Mouse (Mus musculus): ENCODE measurements around the gene Gimd1. TPM values are rescaled to one million over a fixed set of nuclear protein-coding genes. Genes with fewer than 3 reads are reported as not detected.

Gene Gimd1
- polyA plus RNA-seq, 1 experiment from 2014 or later: not detected

DNA sequence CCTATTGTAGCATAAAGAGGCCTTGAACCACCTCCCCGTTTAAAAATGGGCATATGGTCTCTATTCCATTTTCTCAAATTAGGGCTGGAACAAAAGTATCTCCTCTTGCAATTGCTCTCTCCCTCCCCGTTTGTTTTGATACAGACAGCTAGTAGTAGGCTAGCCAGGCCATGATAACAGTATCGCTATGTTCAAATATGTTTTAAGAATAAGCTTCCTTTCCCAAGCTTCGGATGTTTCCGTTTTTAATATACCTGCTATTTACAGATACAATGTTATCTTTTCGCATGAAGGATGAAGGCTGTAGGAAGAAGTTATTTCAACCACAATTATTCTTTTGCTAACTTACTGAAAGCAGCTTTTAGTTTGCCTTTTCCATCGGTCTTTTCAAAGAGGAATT is 19.7 kb downstream of the Gimd1 start:
- ATAC-seq (ENCODE audit: low FRiP score, low read depth): no peak

DNA sequence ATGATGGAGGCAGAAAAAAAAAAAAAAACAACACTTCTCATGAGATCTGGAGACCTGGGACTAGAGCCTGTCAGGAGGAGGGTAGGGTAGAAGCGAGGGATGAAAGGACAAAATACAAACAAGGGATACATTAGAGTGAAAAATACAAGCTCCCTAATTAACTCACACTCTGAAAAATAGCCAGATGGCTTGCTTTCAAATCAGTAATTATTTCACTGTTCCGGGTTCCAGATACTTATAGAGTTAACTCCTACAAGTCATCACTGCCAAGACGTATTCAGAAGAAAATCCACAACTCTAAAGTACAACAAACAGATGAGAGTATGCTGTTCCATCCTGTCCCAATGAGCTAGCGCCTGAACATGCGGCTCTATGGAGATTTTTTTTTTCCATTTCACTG is 20.6 kb downstream of the Gimd1 start:
- no peak overlapping the region for H3K27ac ChIP-seq (replicated peaks)
- WGBS: 84% methylated on average over 5 of the region's 5 CpGs
- H3K9me3 ChIP-seq: no peaks in the 10 kb centered on the region
- H3K4me3 ChIP-seq: no peak overlapping the region
- ATAC-seq (ENCODE audit: low FRiP score, low read depth): no peak
- no peak overlapping the region for H3K9ac ChIP-seq
- H3K27me3 ChIP-seq: no peaks in the 10 kb centered on the region
- no peaks in the 10 kb centered on the region for H3K4me1 ChIP-seq (replicated peaks)
- H3K36me3 ChIP-seq: no peaks in the 10 kb centered on the region
- no peak overlapping the region for H3K4me2 ChIP-seq

More for the DNA sequence above, 19.7 kb downstream of the Gimd1 start:
- H3K4me1 ChIP-seq (replicated peaks): no peaks in the 10 kb centered on the region
- no peaks in the 10 kb centered on the region for H3K36me3 ChIP-seq
- H3K27ac ChIP-seq (replicated peaks): no peak overlapping the region
- no peaks in the 10 kb centered on the region for H3K27me3 ChIP-seq
- no peak overlapping the region for H3K4me2 ChIP-seq
- H3K4me3 ChIP-seq: no peak overlapping the region
- H3K9me3 ChIP-seq: no peaks in the 10 kb centered on the region
- no peak overlapping the region for H3K9ac ChIP-seq
- 85% methylated on average over 7 of the region's 7 CpGs for WGBS

DNA sequence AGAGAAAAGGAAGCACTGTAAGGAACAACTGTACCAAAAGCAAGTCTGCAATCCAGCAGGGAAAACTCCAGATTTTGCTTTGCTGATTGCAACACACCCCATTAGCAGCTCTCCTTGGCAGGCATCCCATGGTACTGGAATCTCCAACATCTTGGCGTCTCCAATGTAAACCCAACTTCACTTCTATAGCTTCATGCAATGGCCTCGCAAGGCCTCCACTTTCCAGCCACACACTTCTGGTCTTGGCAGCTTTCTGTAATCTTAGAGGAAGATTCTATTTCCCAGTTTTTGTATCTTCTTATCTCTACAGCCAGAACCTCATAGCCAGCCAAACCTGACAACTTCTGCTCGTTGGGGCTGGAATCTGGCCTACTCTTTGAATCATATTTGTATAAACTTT is 22.2 kb downstream of the Gimd1 start:
- no peak overlapping the region for H3K9ac ChIP-seq
- no peak overlapping the region for H3K4me2 ChIP-seq
- H3K36me3 ChIP-seq: no peaks in the 10 kb centered on the region
- no peak overlapping the region for H3K4me3 ChIP-seq
- WGBS: 88% methylated on average over 3 of the region's 3 CpGs
- H3K9me3 ChIP-seq: no peaks in the 10 kb centered on the region
- no peak overlapping the region for H3K27ac ChIP-seq (replicated peaks)
- no peak for ATAC-seq (ENCODE audit: low FRiP score, low read depth)
- H3K4me1 ChIP-seq (replicated peaks): no peaks in the 10 kb centered on the region
- H3K27me3 ChIP-seq: no peaks in the 10 kb centered on the region

- WGBS: 93% methylated on average over 7 of the region's 7 CpGs
- Histone ChIP-seq H3K27me3 (no peaks in the 10 kb centered on the region), H3K9ac (no peak overlapping the region), H3K27ac (replicated peaks) (no peak overlapping the region), H3K36me3 (peaks cover 6% of the 10 kb centered on the region; the same call in 1 of the 2 replicates), H3K4me2 (no peak overlapping the region), H3K4me1 (replicated peaks) (no peaks in the 10 kb centered on the region), H3K9me3 (no peaks in the 10 kb centered on the region), H3K4me3 (no peak overlapping the region)
- no peak for ATAC-seq (ENCODE audit: low FRiP score, low read depth)
Measured at GRCm38 (mm10) chr3:132653959-132654358, 24.3 kb downstream of the Gimd1 start.

DNA sequence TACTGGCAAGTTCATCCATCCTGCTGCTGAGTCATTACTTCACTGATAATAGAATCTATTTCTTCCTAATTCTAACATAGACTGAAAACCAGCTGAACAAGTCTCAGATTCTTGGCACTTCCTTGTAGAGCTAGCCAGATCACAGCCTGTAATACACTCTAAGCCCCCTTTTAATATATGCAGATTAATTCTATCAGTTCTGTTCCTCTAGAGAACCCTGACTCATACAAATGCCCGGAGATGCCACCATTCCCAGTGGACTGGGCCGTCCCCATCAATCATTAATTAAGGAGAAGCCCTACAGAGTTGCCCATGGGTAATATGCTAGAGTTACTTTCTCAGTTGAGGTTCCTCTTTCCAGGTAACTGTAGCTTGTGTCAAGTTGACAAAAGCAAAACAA is 26.3 kb downstream of the Gimd1 start:
- Histone ChIP-seq H3K27ac (replicated peaks) (no peak overlapping the region), H3K4me3 (no peak overlapping the region), H3K9ac (no peak overlapping the region), H3K4me2 (no peak overlapping the region), H3K27me3 (no peaks in the 10 kb centered on the region), H3K4me1 (replicated peaks) (no peaks in the 10 kb centered on the region), H3K36me3 (peaks cover 17% of the 10 kb centered on the region), H3K9me3 (no peaks in the 10 kb centered on the region)
- ATAC-seq (ENCODE audit: low FRiP score, low read depth): no peak
- WGBS: 67% methylated on average over 2 of the region's 2 CpGs

GRCm38 (mm10) chr3:132677494-132677893 is 47.9 kb downstream of the Gimd1 start:
- Histone ChIP-seq H3K27ac (replicated peaks) (no peak overlapping the region), H3K4me1 (replicated peaks) (peaks cover 7% of the 10 kb centered on the region), H3K9me3 (no peaks in the 10 kb centered on the region), H3K4me3 (no peak overlapping the region), H3K27me3 (no peaks in the 10 kb centered on the region), H3K9ac (no peak overlapping the region), H3K4me2 (no peak overlapping the region), H3K36me3 (peaks cover 20% of the 10 kb centered on the region)
- 90% methylated on average over 2 of the region's 2 CpGs for WGBS
- ATAC-seq (ENCODE audit: low FRiP score, low read depth): no peak

DNA sequence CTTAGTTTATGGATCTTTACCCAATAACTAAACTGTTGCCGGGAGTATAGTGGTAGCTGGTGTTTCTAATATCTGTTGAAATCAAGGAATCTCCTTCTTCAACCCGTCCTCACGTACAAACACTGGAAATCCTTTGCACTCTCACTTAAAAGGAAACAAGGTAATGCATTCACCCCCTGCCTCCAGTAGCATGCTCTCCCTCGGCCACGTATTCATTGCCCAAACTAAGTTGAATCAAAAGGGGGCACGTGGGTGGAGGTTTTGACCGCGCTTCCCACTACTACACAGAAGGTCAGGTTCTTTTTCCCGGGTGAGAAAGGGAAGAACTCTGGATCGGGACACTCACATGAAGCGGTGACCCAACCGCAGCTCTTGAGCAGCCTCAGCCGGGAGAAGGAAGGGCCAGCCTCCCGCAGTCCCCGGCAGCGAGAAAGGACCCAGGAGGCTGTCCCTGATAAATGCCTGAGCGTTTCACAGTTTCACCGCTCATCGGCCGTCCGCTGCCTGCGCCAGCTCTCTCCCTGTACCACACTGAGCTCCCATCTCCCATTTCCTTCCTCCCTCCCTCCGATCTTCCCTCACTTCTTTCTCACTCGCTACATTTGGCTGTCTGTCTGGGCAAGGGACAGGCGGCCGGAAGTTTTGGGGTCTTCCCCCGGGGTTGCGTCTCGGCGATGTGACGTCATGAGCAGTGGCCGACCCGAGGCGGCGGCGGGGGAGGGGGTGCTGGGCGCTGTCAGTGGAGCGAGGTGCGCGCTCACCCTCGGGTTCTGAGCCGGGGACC is 54.0 kb downstream of the Gimd1 start, which contains the start of gene Tbck:
Gene Tbck, plus strand, starts transcription at position 698 of the 784 bp plus-strand sequence.
- Histone ChIP-seq H3K9ac (peak within 1 kb of the TSS; percentile 82), H3K9me3 (no peaks in the 10 kb centered on the region), H3K4me1 (replicated peaks) (peaks cover 28% of the 10 kb centered on the region), H3K4me2 (peak within 1 kb of the TSS; percentile 65), H3K27me3 (no peaks in the 10 kb centered on the region), H3K4me3 (peak within 1 kb of the TSS; percentile 64), H3K27ac (replicated peaks) (peak within 1 kb of the TSS; percentile 97), H3K36me3 (no peaks in the 10 kb centered on the region)
- under 1% methylated on average over 42 of the region's 42 CpGs for WGBS
- ATAC-seq (ENCODE audit: low FRiP score, low read depth): peak; percentile 98

DNA sequence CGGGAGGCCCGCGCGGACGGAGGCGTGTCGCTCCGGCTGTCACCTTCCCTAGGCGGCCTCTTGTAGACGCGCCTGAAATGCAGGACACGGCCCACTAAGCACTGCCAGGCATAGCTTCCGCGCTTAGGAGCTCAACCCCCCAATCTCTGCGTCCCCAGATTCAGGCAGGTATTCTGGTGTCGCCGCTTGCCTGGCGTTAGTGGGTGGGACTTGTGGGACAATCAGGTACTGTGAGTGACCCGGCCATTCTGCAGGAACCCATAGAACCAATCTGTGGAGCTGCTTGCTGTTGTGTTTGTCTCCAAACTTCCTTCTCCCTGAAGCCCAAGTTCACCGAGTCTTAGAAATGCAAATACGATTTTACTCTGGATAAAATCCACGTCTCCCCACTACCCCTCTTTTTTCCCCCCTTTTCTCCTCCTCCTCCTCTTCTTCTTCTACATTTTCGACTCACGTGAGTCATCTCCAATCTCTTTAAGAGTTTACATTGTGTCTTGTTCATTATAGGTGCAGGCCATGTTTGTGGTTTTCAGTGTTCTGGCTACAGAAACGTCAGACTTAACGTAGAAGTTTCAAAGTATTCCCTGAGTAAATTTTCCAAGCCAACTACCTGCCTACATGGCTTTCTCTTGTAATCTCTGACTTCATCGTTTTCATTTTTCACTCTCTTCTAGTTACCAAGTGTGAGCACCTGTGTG is 54.8 kb downstream of the Gimd1 start, which contains the start of gene Aimp1:
Gene Aimp1, minus strand, starts transcription at position 140 of the 698 bp plus-strand sequence.
- no peak for ATAC-seq (ENCODE audit: low FRiP score, low read depth)
- 2% methylated on average over 27 of the region's 27 CpGs for WGBS
- H3K27ac ChIP-seq (replicated peaks): peak within 1 kb of the TSS; percentile 97

More for the DNA sequence above, 54.8 kb downstream of the Gimd1 start, which contains the start of gene Aimp1:
- no peaks in the 10 kb centered on the region for H3K27me3 ChIP-seq
- peaks cover 28% of the 10 kb centered on the region for H3K4me1 ChIP-seq (replicated peaks)
- no peaks in the 10 kb centered on the region for H3K36me3 ChIP-seq
- peak within 1 kb of the TSS; percentile 82 for H3K9ac ChIP-seq
- peak within 1 kb of the TSS; percentile 64 for H3K4me3 ChIP-seq
- peak within 1 kb of the TSS; percentile 65 for H3K4me2 ChIP-seq
- no peaks in the 10 kb centered on the region for H3K9me3 ChIP-seq

Other genes starting within 250 kb of the Gimd1 start
- 33.0 and 34.5 TPM in 2 replicates for gene Tbck, start 54.3 kb downstream of the Gimd1 start, polyA plus RNA-seq (2015; fragmentation: Nextera tagmentation; extraction: Ambion mirVana)
- gene Aimp1, start 54.5 kb downstream of the Gimd1 start, polyA plus RNA-seq (2015; fragmentation: Nextera tagmentation; extraction: Ambion mirVana): 57.0 and 57.1 TPM in 2 replicates